Mouse (Mus musculus): ENCODE results near the gene Hist1h4b.
"Not testable (repeated sequence)": the region's sequence is repeated elsewhere in the genome, so short reads cannot be mapped to it uniquely, and the experiment has no call there.

Hist1h4b gene

GRCm38 (mm10) chr13:23756790-23757189 lies at the start of gene Hist1h4b:
Hist1h4b (plus strand) TSS chr13:23757013.
- peak; percentile 89 to 91 for DNase-seq (ENCODE audit: low spot score in 2 of 2)

- DNase-seq (ENCODE audit: low spot score in 2 of 2) = no peak
These were observed 48.8 kb upstream of the Hist1h4b start for GRCm38 (mm10) chr13:23708041-23708440.

GRCm38 (mm10) chr13:23708654-23709053 lies 48.2 kb upstream of the Hist1h4b start:
- DNase-seq (ENCODE audit: low spot score in 2 of 2) = no peak

- no peak for DNase-seq (ENCODE audit: low spot score in 2 of 2)
These were observed 47.0 kb upstream of the Hist1h4b start for GRCm38 (mm10) chr13:23709714-23710373.

- no peak for DNase-seq (ENCODE audit: low spot score in 2 of 2)
These were observed 46.3 kb upstream of the Hist1h4b start, which contains the start of gene Hfe for GRCm38 (mm10) chr13:23710374-23711089. Hfe (minus strand) TSS chr13:23710854.

GRCm38 (mm10) chr13:23716261-23717042 lies 40.4 kb upstream of the Hist1h4b start:
- no peak for DNase-seq (ENCODE audit: low spot score in 2 of 2)

GRCm38 (mm10) chr13:23717176-23717575 lies 39.6 kb upstream of the Hist1h4b start:
- no peak for DNase-seq (ENCODE audit: low spot score in 2 of 2)

- DNase-seq (ENCODE audit: low spot score in 2 of 2) = not testable (repeated sequence)
These were observed 39.1 kb upstream of the Hist1h4b start for GRCm38 (mm10) chr13:23717593-23718245.

- DNase-seq (ENCODE audit: low spot score in 2 of 2) = no peak
These were observed 32.6 kb upstream of the Hist1h4b start for GRCm38 (mm10) chr13:23724239-23724638.

GRCm38 (mm10) chr13:23725213-23725612 lies 31.6 kb upstream of the Hist1h4b start:
- DNase-seq (ENCODE audit: low spot score in 2 of 2) = no peak

- no peak for DNase-seq (ENCODE audit: low spot score in 2 of 2)
These were observed 28.2 kb upstream of the Hist1h4b start for GRCm38 (mm10) chr13:23728472-23729191.

- no peak for DNase-seq (ENCODE audit: low spot score in 2 of 2)
These were observed 27.7 kb upstream of the Hist1h4b start for GRCm38 (mm10) chr13:23729192-23729525.

GRCm38 (mm10) chr13:23729706-23730105 lies 27.1 kb upstream of the Hist1h4b start:
- DNase-seq (ENCODE audit: low spot score in 2 of 2) = no peak

GRCm38 (mm10) chr13:23730479-23730878 lies 26.3 kb upstream of the Hist1h4b start:
- no peak for DNase-seq (ENCODE audit: low spot score in 2 of 2)

GRCm38 (mm10) chr13:23732156-23732804 lies 24.5 kb upstream of the Hist1h4b start:
- DNase-seq (ENCODE audit: low spot score in 2 of 2) = no peak

- DNase-seq (ENCODE audit: low spot score in 2 of 2) = no peak
These were observed 19.7 kb upstream of the Hist1h4b start for GRCm38 (mm10) chr13:23737091-23737490.

- DNase-seq (ENCODE audit: low spot score in 2 of 2) = no peak
These were observed 18.8 kb upstream of the Hist1h4b start for GRCm38 (mm10) chr13:23738041-23738440.

- DNase-seq (ENCODE audit: low spot score in 2 of 2) = peak; percentile 88 to 91
These were observed 18.1 kb upstream of the Hist1h4b start, which contains the start of gene Hist1h1c for GRCm38 (mm10) chr13:23738677-23739068. Hist1h1c (plus strand) TSS chr13:23738808.

GRCm38 (mm10) chr13:23739069-23739921 lies 17.5 kb upstream of the Hist1h4b start:
- peak; percentile 94 to 97 for DNase-seq (ENCODE audit: low spot score in 2 of 2)

GRCm38 (mm10) chr13:23739922-23740252 lies 16.9 kb upstream of the Hist1h4b start:
- no peak for DNase-seq (ENCODE audit: low spot score in 2 of 2)
